Mouse (Mus musculus): Measurements from ENCODE around the gene Klhdc4.

Klhdc4 gene

DNA sequence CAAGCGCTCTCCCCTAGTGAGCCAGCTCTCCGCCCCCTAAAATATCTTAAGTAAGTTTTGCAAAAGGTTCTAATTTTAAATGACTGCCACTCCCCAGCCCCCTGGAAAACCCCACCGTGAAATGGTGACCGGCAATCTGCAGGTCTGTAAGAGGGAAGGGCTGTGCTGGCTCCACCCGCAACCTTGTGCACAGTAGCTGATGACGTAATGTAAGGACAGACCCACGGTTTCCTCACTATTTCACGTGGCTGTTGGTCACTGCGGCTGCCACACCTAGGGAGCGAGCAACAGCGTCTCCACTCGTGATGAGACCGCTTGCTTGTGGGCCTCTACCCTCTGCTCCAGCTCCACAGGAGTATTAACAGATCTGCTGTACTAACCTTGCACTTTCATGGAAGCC, 23.2 kb downstream of the Klhdc4 start:
- no peak for DNase-seq

DNA sequence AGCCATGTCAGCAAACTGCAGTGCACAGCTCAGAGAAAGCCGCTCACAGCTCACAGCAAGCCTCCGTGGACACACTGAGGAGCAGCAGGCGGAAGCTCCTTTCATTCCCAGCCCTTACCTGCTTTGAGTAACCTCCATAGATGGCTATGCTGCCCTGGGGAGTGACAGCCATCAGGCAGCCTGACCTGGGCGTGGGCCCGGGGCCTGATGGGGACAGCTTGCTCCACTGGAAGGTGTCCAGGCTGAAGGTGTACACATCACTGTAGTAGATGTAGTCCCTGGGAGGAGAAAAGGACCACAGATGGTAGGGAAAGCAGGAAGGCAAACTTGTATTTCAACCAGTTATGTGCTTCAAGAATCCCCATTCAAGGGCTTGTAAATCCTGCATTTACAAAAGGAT, 24.5 kb downstream of the Klhdc4 start:
- no peak for DNase-seq

DNA sequence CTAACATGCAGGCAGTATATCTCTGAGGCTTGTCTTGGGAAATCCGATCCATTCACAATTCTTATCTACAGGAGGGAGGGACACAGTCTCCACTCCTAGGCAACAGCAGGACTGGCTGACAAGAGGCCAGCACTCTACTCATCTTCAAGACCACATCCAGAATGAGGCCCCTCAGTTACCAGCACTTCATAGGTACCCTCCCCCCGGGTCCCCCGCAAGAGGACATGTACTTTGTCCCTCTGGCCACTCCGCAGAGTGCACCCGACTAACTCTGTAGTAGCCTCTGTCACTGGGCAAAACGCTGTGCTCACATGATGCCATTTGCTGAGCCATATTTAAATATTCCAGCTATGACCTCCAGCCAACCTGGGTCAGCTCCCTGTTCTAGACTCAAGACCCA, 31.0 kb downstream of the Klhdc4 start:
- no peak for DNase-seq

DNA sequence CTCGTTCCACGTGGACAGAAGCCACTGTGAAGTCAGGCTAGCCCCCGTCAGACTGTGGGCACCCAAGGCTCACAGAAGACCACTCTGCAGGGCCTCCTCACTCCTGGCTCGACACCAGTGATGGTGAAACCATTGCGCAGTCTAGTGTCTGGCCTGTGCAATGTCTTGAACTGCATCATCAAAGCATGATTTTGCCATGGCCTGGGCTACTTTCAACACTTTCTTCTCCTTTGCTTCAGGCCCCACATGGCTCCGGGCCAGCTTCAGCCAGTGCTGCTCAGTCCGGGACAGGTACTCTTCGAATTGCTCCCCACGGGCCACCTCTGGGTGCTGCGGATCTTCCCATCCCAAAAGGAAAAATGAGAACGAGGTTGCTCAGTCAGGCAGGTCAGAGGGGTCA, 33.0 kb downstream of the Klhdc4 start:
- peak; percentile 12 for DNase-seq

DNA sequence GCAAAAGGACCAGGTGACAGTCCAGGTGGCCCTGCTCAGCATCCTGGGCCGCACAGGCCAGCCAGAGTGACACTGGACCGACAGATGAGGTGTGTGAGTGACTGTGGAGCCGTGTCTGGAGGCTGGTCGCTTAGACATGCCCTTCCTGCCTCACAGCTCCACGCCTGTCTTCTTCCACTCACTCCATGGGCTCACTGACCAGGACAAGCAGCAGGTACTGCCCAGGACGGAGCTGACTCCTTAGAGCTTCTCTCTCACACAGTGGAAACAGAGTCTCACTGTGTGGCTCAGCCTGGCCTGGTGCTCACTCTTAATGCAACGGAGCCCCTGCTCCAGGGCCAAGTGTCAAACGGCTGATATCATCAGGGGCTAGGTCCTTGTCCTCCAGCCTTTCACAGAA, 33.9 kb downstream of the Klhdc4 start:
- DNase-seq: no peak

DNA sequence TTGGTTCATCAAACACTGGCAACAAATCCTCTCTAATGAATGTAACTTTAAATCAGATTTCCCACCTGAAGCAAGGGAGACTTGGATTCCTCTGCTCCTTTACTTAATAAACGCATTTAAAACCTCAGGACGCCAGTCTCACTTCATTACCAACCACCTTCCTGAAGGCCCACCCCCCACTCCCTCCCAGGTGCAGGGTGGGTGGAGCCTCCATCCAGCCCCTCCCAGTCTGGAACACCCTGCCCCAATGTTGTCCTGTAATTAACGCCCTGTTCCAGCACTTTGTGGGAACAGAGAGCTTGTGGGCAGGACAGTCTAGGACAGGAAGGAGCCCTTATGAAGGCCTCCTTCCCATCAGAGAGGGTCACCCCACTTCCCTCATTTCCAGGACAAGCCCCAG, 35.2 kb downstream of the Klhdc4 start:
- DNase-seq: no peak

DNA sequence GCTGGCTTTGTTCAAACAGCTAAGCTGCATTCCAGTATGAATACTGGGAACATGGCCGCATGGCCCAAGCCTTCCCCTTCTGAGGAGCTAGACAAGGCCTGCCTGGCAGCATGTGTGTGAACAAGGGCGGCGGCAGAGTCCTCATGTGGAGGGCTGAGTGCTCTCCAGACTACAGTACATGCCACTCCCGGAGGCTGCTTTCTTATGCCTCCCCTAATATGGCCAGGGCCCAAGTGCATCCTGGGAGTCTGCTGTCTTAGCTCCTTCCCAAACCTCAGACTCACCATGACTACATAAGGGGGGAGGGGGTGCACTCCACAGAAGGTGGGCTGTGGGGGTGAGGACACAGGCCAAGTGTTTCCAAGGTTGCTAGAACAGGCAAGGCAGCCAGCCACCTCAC, 36.7 kb downstream of the Klhdc4 start:
- peak; percentile 67 for DNase-seq

DNA sequence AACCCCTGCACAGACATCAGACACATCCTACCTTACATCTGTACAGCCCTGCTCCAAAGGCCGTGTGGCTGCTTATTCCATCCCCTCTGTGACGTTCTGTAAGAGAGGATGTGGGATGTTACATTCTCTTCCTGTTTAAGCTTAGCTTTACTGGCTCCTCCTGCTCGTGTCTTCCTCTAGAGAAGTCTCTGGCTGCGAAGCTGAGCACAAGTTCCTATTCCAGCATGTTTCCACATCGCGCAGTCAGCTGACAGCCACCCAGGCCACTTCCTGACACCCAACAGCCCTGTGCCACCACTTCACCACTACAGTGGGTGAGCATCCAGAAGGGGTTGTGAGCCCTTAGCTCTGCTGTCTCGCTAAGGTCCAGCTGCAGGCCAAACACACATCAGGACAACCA, 37.2 kb downstream of the Klhdc4 start:
- DNase-seq: peak; percentile 39

DNA sequence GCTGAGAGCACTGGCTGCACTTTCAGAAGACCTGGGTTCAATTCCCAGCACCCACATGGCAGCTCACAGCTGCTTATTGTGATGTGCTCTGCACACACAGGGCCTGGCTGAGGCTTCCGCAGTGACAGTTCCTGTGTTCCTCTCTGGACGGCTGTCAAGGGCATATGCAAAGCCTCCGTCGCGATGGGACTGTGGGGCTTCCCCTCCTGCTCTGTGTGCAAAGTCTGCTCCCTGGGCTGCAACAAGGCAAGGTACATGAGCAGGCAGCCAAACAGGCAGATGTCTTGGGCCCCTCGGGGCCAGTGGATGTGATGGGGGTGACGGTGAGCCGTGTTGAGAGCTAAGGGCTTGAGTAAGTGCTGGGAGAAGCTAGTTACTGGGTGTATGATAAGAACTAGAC, 40.6 kb downstream of the Klhdc4 start:
- DNase-seq: no peak

DNA sequence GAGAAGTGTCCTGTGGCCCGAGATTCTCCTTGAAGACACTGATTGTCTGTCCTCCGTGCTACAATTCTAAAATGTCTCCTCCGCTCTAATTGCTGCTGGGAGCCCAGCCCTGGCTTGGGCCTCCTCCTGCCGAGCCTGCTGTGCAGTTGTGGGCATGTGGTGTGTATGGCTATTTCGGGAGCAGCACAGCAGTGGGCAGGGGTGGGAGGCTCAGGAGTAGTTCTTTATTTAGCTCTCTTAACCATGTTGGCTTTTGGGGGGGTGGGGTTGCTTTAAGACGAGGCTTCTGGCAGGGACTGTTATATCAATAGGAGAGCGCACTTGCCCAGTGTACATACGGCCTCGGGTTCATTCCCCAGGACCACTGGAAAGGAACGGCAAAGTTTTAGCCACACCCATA, 42.8 kb downstream of the Klhdc4 start:
- DNase-seq: no peak

DNA sequence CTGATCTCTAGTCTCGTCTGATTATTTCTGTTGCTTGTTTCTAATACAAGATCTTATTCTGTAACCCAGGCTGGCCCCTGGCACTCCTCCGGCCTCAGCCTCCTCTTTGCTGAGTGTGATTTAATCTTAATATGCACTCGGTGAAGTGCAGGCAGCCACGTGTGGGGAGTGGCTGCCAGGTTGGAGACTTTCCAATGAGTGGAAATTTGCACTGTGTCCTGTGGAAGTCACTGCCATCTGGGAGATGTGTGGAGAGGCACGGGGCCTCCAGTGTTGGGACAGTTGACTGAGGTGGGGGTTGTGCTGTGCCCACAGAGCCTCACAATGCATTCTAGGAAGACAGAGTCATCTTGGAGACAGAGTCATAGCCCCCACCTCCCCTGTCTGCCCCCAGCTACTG, 46.9 kb downstream of the Klhdc4 start:
- DNase-seq: no peak

DNA sequence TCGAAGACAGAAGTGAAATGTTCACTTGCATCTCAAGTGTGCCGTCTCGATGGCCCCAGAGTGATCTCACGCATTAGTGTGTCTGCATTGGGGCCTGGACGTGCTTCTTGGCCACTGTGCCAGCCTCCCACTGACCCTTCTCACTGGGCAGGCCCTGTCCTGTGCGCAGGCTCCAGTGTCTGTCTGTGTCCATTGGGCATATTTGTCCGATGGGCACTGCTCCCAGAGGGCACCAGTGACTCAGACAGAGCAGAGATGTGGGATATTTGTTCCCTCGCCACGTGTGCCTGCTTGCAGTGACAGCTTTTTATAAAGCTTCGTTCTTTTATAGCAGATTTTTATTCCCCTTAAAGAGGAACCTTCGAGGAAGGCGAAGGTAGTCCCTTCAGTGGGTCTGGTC, 55.5 kb downstream of the Klhdc4 start:
- DNase-seq: no peak

DNA sequence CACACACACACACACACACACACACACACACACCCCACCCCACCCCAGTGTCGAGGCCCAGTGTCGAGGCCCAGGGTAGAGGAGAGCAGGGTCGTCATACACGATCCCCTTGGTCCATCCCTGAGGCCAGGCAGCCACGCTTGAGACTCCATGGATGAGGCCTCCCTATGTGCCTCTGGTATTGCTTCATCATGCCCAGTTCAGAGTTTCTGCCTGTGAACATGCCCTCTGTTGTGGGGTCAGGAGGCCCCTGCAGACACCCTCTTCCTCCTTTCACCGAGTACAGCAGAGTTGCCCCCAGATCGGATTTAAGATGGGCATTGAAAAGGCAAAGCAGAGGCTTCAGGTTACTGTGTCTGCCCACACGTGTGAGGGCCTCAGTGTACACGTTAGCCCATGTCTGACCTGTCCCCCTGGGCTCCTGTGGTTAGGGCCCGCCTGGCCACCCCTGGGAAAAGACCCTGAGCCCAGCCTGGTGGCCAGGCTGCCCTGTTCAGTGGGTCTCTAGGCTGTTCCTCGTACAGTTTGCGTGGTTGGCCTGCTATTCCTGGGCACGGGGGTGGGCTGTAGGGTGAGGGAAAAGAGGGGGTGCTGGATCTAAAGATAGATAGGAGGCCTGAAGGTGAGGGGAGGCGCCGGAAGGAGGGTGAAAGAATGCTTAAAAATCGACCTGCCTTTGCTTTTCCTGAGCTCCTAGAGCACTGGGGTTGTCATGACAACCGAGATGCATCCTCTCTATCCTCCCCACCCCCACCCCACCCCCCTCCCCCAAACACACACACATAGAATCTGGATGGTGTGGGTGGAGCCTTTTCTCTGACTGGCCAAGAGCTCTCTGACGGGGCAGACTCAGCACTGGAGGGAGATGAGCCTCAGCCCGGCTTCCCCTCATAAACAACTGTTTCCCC, 58.3 kb downstream of the Klhdc4 start:
- DNase-seq: no peak

DNA sequence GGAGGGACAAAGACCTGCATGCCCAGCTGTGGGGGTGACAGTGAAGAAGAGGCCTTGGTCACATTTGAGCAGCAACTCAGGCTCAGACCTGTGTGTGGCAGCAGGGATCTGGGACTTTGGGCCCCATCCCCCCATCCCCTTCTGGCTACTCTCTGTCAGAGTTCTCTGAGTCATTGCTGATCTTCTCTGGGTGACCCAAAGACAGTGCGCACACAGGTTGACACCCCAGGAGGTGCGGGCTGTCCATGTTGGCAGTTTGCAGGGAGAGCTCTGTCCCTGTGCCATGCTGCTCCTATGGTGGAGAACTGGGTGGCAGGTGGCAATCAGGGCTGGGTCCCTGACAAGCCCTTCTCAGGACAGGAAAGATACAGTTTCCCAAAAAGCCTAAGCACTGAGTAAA, 59.7 kb downstream of the Klhdc4 start:
- no peak for DNase-seq

DNA sequence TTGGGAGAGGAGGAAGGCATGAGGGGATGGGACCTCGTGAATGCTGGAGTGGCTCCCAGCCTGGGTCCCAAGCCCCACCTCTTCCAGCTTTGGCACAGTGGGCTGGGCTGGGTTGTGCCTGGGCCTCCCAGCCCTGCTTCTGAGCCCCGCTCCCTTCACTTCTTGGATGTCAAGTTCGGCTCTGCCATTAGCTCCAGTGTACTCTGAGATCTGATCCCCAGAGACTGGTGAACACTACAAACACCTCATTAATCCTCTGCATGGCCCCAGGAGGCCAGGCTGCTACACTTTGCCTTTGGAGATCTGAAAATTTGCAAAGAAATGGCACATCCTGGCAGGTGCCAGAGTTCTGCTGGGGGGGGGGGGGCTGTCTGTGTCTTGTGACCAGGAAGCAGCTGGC, 60.3 kb downstream of the Klhdc4 start:
- peak; percentile 37 for DNase-seq

DNA sequence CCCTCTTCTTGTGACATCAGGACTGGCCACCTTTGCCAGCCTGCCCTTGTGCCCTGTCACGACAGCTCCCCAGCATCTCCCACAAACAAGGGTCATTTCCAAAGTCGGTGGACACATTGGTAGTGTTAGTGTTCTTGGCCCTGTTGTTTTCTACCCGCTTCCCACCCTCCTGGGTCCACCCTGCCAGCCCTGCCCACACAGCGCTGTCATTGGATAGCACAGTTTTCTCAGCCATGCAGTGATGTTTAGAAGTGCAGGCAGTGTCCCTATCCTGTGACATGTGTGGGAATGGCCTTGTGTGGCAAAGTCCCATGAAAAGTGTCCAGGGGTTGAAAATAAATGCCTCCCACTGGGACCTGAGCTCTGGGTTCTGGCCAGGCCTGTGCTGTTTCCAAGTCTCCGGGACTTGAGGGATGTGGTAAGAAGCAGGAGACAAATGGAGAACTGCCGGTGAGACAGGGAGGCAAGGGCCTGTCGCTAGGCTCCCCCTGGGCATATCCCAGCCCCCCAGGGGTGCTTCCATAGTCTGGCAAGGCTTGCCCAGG, 63.7 kb downstream of the Klhdc4 start:
- no peak for DNase-seq

DNA sequence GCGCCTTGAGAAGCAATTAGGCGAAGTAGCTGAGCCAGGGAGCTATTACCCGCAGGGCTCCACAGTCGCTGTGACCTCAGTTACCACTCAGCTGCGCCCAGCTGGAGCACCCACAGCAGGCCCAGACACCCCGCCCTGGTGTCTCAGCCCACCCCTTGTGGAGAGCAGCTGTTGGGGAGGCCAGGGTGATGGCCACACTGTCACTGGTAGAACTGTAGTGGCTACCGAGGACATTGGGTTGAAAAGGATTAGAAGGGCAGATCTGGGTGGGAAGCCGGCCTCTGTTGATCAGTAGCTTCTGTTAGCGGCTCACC, 65.7 kb downstream of the Klhdc4 start:
- no peak for DNase-seq

DNA sequence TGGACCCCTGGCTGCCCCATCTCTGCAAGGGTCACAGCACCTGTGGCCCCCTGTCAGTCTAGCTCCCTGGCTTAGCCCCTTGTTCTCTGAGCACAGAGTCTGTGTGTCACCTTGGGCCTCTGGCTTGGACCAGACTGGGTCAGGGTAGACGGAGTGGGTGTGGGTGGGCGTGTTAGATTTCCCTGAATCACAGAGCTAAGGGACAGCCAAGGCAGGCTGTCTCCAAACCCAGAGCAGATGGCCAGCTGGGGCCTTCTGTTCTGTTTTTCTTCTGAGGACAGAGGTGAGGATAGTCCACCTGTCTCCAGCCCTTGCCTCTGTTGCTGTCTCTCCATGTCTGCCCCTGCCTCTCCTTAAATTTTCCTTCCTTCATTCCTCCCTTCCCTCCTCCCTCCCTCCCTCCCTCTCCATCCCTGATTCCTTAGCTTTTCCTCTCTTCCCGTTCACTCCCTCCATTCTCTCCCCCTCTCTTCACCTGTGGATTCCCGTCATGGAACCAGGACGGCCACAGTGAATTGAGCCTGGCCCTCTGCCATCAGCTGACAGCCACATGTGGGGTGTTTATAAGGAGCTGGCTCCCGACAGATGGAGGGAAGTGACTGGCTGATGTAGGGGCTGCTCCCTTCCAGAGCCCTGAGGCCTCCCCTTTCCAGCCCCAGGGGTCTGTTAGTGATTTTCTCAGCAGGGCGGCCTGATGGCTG, 66.2 kb downstream of the Klhdc4 start:
- no peak for DNase-seq

DNA sequence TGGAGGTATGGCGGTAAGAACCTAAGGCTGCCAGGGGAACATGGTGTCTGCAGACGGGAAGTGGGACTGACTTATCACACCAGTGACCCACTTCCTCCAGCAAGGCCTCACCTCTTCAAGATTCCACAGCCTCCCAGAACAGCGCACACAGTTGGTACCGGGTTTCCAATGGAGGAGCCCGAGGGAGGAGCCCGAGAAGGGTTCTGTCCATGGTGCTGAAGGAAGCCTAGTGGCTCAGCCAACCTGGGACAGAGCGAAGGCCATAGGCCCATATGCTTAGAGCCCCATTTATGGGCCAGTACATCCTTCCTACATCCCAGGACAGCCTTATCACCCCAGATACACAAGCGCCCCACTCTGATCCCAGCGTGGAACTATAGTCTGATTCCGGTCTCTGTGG, 67.9 kb downstream of the Klhdc4 start:
- peak; percentile 55 for DNase-seq

DNA sequence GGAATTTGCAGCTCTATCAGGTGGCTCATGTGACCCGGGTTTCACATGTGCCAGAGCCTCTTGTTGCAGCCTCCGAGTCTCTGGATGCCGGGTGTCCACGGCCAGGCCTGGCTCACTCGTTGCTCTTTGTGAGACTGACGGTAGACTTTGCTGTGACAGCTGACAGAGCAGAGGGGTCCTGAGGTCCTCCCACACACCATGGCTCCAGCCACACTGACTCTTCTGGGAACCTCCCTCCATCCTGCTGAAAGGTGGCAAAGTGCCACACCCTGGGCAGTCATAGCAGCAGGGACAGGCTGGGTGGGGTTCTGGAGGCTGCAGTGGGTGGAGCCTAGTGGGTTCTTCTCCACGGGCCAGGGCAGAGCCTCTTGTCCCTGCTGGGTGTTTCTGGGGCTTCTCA, 68.9 kb downstream of the Klhdc4 start:
- no peak for DNase-seq

DNA sequence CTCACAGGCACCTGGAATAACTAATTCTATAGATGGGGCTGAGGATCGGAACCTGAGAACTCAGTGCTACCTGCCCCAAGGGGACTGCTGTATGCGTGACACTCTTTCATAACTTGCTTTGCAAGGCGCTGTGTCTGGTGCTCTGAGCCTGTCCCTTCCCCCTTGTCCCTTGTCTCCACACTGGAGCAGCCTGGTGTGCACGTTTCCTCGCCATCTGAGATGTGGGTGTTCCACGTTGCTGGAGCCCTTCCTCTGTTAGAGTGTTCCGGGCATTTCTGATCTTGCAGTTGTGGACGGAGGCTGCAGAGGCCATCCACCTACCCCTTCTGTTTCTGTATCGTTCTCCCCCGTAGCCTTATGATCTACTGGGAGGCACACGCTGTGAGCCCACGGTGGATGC, 70.9 kb downstream of the Klhdc4 start:
- no peak for DNase-seq

DNA sequence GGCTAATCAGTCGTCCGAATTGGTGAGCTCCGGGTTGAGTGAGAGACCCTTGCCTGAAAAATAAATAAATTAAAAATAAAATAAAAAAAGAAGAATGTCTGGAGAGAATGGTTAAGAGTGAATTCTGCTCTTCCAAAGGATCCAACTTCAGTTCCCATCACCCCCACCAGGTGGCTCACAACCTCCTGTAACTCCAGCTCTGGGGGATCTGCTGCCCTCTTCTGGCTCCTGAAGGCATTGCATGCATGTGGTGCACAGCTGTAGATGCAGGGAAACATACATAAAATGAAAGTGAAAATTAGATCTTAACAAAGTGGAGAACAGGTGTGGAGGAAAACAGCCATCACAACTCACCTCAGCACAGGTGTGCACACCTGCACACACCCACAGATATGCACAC, 78.0 kb downstream of the Klhdc4 start:
- DNase-seq: peak; percentile 75

DNA sequence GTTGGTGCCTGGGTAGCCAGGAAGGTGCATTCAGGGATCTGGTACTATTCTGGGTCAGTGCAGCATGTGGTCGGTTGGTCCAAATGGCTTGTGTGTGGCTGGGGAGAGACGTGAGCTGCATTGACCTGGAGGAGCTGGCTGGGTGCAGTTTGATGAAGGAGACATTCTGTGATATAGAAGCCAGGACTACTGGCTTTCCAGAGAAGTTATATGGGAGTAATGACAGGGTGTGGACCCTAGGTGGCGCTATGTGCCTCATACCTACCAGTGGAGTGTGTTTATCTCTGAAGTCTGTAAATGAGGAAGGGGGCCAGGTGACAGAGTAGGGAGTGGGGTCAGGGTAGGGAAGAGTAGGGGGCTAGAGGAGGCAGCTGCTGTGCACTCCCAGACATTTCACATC, 78.9 kb downstream of the Klhdc4 start:
- no peak for DNase-seq

DNA sequence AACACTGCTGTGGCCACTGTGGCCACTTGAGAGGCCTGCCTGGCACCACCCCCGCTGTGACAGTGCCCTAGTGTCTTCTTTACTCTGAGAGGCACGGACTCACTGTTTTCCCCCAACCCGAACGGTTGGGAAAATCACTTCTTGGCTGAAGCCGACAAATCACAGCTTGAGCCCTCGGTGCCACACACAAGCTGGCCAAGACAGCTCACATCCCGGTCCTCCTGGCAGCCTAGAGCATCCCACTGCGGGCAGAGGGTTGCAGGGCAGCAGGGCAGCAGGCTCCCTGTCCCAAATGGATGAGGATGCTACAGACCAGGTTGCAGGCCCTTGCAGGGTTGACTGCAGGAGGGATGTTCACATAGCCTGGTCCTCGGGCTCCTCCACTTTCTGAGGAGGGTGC, 79.9 kb downstream of the Klhdc4 start:
- DNase-seq: no peak
